In genomic region chr2:66408456-66408855, GRCm38 (mm10) we compare ENCODE assay signal across 10 mouse cellular contexts. TPM values are rescaled to one million over a fixed set of nuclear protein-coding genes. Genes with fewer than 3 reads are reported as not detected.
DNase-seq lines count a peak whose midpoint lies in the region; ATAC-seq and TF ChIP-seq lines count a peak whose summit lies in the region.
"Had no signal": no experiment of that assay in that cellular context is flagged by ENCODE, and none has a peak within 500 bp of the region (broad histone marks: within the 10 kb centered on the region; RNA-seq: fewer than 3 reads in every experiment).

No protein-coding gene starts in this region.

- no peaks in the 10 kb centered on the region for H3K27me3 ChIP-seq in hindbrain, embryonic 15.5 days
- H3K27me3 ChIP-seq in midbrain, embryonic 14.5 days (ENCODE audit: control insufficient read depth, insufficient read depth, low read length), result no peaks in the 10 kb centered on the region

- no peak for TF ChIP-seq CTCF in gastrocnemius, adult 2 months (IDR thresholded peaks at IDR 0.05)

- H3K9ac ChIP-seq in hindbrain, embryonic 15.5 days, result peak overlapping the region; percentile 39
- peak overlapping the region; percentile 59; the same call in 1 of the 2 replicates for H3K9ac ChIP-seq in midbrain, embryonic 14.5 days (replicated peaks; ENCODE audit: low read length)

- no peaks in the 10 kb centered on the region for H3K36me3 ChIP-seq in hindbrain, embryonic 15.5 days
- H3K36me3 ChIP-seq in midbrain, embryonic 14.5 days (ENCODE audit: control insufficient read depth, insufficient read depth, low read length), result no peaks in the 10 kb centered on the region

- 25% methylated on average over 11 of the region's 11 CpGs for WGBS in hindbrain, embryonic 15.5 days
- WGBS in midbrain, embryonic 14.5 days, result 22% methylated on average over 11 of the region's 11 CpGs

- peak overlapping the region; percentile 70 for H3K4me2 ChIP-seq in hindbrain, embryonic 15.5 days
- peak overlapping the region; percentile 71 for H3K4me2 ChIP-seq in midbrain, embryonic 14.5 days (ENCODE audit: low read length)

- peak overlapping the region; percentile 65 for H3K4me3 ChIP-seq in hindbrain, embryonic 15.5 days
- peak overlapping the region; percentile 55 for H3K4me3 ChIP-seq in midbrain, embryonic 14.5 days (replicated peaks; ENCODE audit: low read depth, low read length)
- no peak overlapping the region for H3K4me3 ChIP-seq in gastrocnemius, adult 2 months

- H3K9me3 ChIP-seq in hindbrain, embryonic 15.5 days, result no peaks in the 10 kb centered on the region
- no peaks in the 10 kb centered on the region for H3K9me3 ChIP-seq in midbrain, embryonic 14.5 days (ENCODE audit: control insufficient read depth, low read length)

- no peak for ATAC-seq in hindbrain, embryonic 15.5 days (ENCODE audit: low FRiP score, low read depth)
- ATAC-seq in midbrain, embryonic 14.5 days (ENCODE audit: low FRiP score, low TSS enrichment), result no peak
- ATAC-seq in inflammation-experienced regulatory T-cells, adult 6 months, result no peak
- ATAC-seq in CD4-positive, CD25-positive, alpha-beta regulatory T cell, adult 4 months, result no peak

- intact Hi-C loops in gastrocnemius, adult 2 months (cut with DNase I), result loop anchor here (5.0 kb wide), 1 partner anchor 616 kb away; no protein-coding TSS in a partner anchor

- DNase-seq in layer of hippocampus, adult 11-12 months (ENCODE audit: low spot score), result peak; percentile 19
- no peak for DNase-seq in layer of hippocampus, adult 9-10 months (ENCODE audit: low spot score)
- peak; percentile 10 to 28 for DNase-seq in cerebellum, postnatal 10 days
- peak; percentile 49 for DNase-seq in midbrain, embryonic 14.5 days
- DNase-seq in gastrocnemius, adult 2 months, result no peak

- peaks cover 23% of the 10 kb centered on the region for H3K4me1 ChIP-seq in hindbrain, embryonic 15.5 days (replicated peaks)
- H3K4me1 ChIP-seq in midbrain, embryonic 14.5 days (ENCODE audit: control insufficient read depth, insufficient read depth, low read length), result peaks cover 9% of the 10 kb centered on the region

- peak overlapping the region; percentile 57 for H3K27ac ChIP-seq in hindbrain, embryonic 15.5 days (replicated peaks)
- H3K27ac ChIP-seq in midbrain, embryonic 14.5 days (replicated peaks; ENCODE audit: low read depth, low read length), result 0 out of 2 replicates have a peak overlapping the region, but pooled peaks have one; percentile 55
- H3K27ac ChIP-seq in gastrocnemius, adult 2 months, result no peak overlapping the region

RNA-seq across cellular contexts. Expression of gene Scn1a, which starts 32.2 kb away (rescaled TPM):
- 16.2 and 18.0 TPM in 2 replicates for polyA plus RNA-seq in hindbrain, embryonic 15.5 days (2015; fragmentation: Nextera tagmentation; extraction: Ambion mirVana)
- 15.2 and 15.5 TPM in 2 replicates for polyA plus RNA-seq in midbrain, embryonic 14.5 days (2014; fragmentation: Nextera tagmentation; extraction: Ambion mirVana)
- under 1 TPM in 1 of 2 experiments, not detected in 1; 0.10 TPM for total RNA-seq in gastrocnemius, adult 2 months (2021)
- not detected for polyA plus RNA-seq in inflammation-experienced regulatory T-cells, adult 6 months (2017; shearing (Covaris generic))
- under 1 TPM; 0.15 to 0.32 TPM for polyA plus RNA-seq in CD4-positive, CD25-positive, alpha-beta regulatory T cell, adult 4 months (2017; shearing (Covaris generic))
- total RNA-seq: hematopoietic stem cell, adult 5-6 weeks had no signal
- polyA plus RNA-seq: small intestine, adult 2 months had no signal

Comparison
In these comparisons a context has a peak if more than half of its experiments do, and no peak if none do; other contexts are left out.
1. DNase-seq: peak in layer of hippocampus, adult 11-12 months (single experiment), cerebellum, postnatal 10 days (2 of 2) and midbrain, embryonic 14.5 days (single experiment); none in layer of hippocampus, adult 9-10 months (single experiment) and gastrocnemius, adult 2 months (single experiment).
2. RNA of gene Scn1a, which starts 32.2 kb away (polyA plus RNA-seq): 16.2 to 18.0 TPM in hindbrain, embryonic 15.5 days and 15.2 to 15.5 TPM in midbrain, embryonic 14.5 days; 0.15 to 0.32 TPM in CD4-positive, CD25-positive, alpha-beta regulatory T cell, adult 4 months and not detected in inflammation-experienced regulatory T-cells, adult 6 months; every median in the first group is over 10 times any median in the second.